Mouse (Mus musculus): Measurements from ENCODE around the gene Grid2ip.

DNA sequence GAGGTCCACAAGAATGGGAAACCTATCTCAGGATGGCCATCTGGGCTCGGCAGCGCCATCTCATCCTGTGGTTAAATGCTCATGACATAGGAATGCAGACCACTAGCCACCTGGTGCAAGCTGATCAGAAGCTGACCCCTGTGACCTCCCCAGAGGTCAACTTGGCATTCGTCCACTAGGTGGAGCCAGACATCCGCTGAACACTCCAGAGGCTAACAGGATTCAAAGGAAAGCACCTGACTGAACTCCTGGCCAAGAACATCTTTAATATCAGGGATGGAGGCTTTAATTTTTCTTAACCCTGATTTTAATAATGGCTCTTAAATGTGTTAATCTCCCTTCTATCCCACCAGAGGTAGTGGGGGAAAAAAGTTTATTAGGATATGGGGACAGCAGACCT is 77.3 kb downstream of the Grid2ip start:
- peak; percentile 85 for TF ChIP-seq CTCF (IDR thresholded peaks at IDR 0.05; ENCODE audit: borderline replicate concordance, insufficient read depth, low read depth, low read length)
- TF ChIP-seq POLR2A (IDR thresholded peaks at IDR 0.05; ENCODE audit: borderline replicate concordance, insufficient read depth, low read length) = no peak

Measured in cerebellum, adult 2 months (tissue).